Mouse (Mus musculus) adrenal gland, postnatal 10 days (tissue): ENCODE results near the gene Rnf151. TPM values are rescaled to one million over a fixed set of nuclear protein-coding genes. Genes with fewer than 3 reads are reported as not detected.
"Not testable (repeated sequence)": the region's sequence is repeated elsewhere in the genome, so short reads cannot be mapped to it uniquely, and the experiment has no call there.

Experiments
- DNase-seq: peaks from one replicate; pipeline ENCODE4 v3.0.0; 2021; ENCODE audit warnings: mixed read lengths
- total RNA-seq, 2 experiments: library from RNA; stranded (reverse); gene quantifications; 2 replicates each; pipeline ENCODE4 v1.2.3; 2021

Rnf151 gene
- total RNA-seq, 2 experiments from 2014 or later, result 0.24 TPM; not detected in 1

- no peak for DNase-seq
These were observed 14.5 kb upstream of the Rnf151 start for GRCm38 (mm10) chr17:24732233-24732935.

GRCm38 (mm10) chr17:24730787-24731186, 12.9 kb upstream of the Rnf151 start:
- DNase-seq, result no peak

- DNase-seq, result no peak
These were observed 11.2 kb upstream of the Rnf151 start for GRCm38 (mm10) chr17:24729067-24729466.

- no peak for DNase-seq
These were observed 10.3 kb upstream of the Rnf151 start for GRCm38 (mm10) chr17:24728184-24728583.

GRCm38 (mm10) chr17:24727618-24728017, 9.8 kb upstream of the Rnf151 start, which contains the start of gene Rpl3l:
Rpl3l (plus strand) TSS chr17:24727820.
- no peak for DNase-seq

- no peak for DNase-seq
These were observed 8.0 kb upstream of the Rnf151 start for GRCm38 (mm10) chr17:24725637-24726390.

GRCm38 (mm10) chr17:24724184-24724583, 6.3 kb upstream of the Rnf151 start, which contains the start of gene Ndufb10:
Ndufb10 (minus strand) TSS chr17:24724478.
- DNase-seq, result peak; percentile 99

GRCm38 (mm10) chr17:24723881-24724180, 6.0 kb upstream of the Rnf151 start:
- DNase-seq, result no peak

GRCm38 (mm10) chr17:24723122-24723880, 5.4 kb upstream of the Rnf151 start:
- no peak for DNase-seq

GRCm38 (mm10) chr17:24722220-24722924, 4.5 kb upstream of the Rnf151 start:
- no peak for DNase-seq

- not testable (repeated sequence) for DNase-seq
These were observed 3.6 kb upstream of the Rnf151 start for GRCm38 (mm10) chr17:24721383-24721955.

GRCm38 (mm10) chr17:24720616-24721015, 2.8 kb upstream of the Rnf151 start:
- not testable (repeated sequence) for DNase-seq

GRCm38 (mm10) chr17:24719494-24720222, 1.8 kb upstream of the Rnf151 start:
- peak; percentile 98 for DNase-seq

GRCm38 (mm10) chr17:24718938-24719337, 1.1 kb upstream of the Rnf151 start:
- DNase-seq, result not testable (repeated sequence)

- DNase-seq, result no peak
These were observed 1.6 kb downstream of the Rnf151 start for GRCm38 (mm10) chr17:24716166-24716682.

- DNase-seq, result no peak
These were observed 2.3 kb downstream of the Rnf151 start for GRCm38 (mm10) chr17:24715556-24715955.

- DNase-seq, result no peak
These were observed 9.2 kb downstream of the Rnf151 start for GRCm38 (mm10) chr17:24708646-24709045.

- DNase-seq, result no peak
These were observed 9.9 kb downstream of the Rnf151 start for GRCm38 (mm10) chr17:24707801-24708425.

GRCm38 (mm10) chr17:24706982-24707800, 10.7 kb downstream of the Rnf151 start, which contains the start of gene Tbl3:
Tbl3 (minus strand) TSS chr17:24707660.
- DNase-seq, result peak; percentile 97
